Mouse (Mus musculus) gastrocnemius, adult 18-20 months (tissue): ENCODE results near the gene Nol12. TPM values are rescaled to one million over a fixed set of nuclear protein-coding genes. Genes with fewer than 3 reads are reported as not detected.

Experiments
- DNase-seq: peaks from one replicate; pipeline ENCODE4 v3.0.0; 2021; ENCODE audit warnings: low spot score
- microRNA-seq: library from miRNA; unstranded; fragments of <30 nt; microRNA quantifications from one replicate; pipeline ENCODE4 v1.2.0, GENCODE M21; 2021
- total RNA-seq, 2 experiments: library from RNA; stranded (reverse); gene quantifications; 2 replicates each; pipeline ENCODE4 v1.2.3; 2021

The Nol12 gene
- total RNA-seq, 2 experiments from 2014 or later: 26.4 to 29.1 TPM

GRCm38 (mm10) chr15:78990970-78991525 is 56.3 kb downstream of the Nol12 start:
- no peak for DNase-seq

- no peak for DNase-seq
Measured at GRCm38 (mm10) chr15:78992235-78992634, 57.5 kb downstream of the Nol12 start.

GRCm38 (mm10) chr15:78992925-78993324 is 58.2 kb downstream of the Nol12 start:
- DNase-seq: no peak

Small RNA genes within 50 kb of the gene (microRNA-seq; reads per million reads assigned to microRNA genes)
- not detected for gene Mir6955

Other genes with a start within 250 kb of the Nol12 start
- gene Elfn2, start 216.2 kb upstream of the Nol12 start, total RNA-seq: under 1 TPM; 0.02 to 0.05 TPM
- gene Mfng, start 161.5 kb upstream of the Nol12 start, total RNA-seq: 1 to 10 TPM; 1.8 to 3.6 TPM
- 1 to 10 TPM; 4.1 to 6.5 TPM for gene Card10, start 131.9 kb upstream of the Nol12 start, total RNA-seq
- gene Cdc42ep1, start 92.3 kb upstream of the Nol12 start, total RNA-seq: 1 to 10 TPM; 5.2 to 9.5 TPM
- gene Lgals2, start 79.4 kb upstream of the Nol12 start, total RNA-seq: not detected
- 10 to 100 TPM; 42.8 to 46.6 TPM for gene Gga1, start 57.7 kb upstream of the Nol12 start, total RNA-seq
- not detected for gene Gm49510, start 35.3 kb upstream of the Nol12 start, total RNA-seq
- gene Sh3bp1, start 35.2 kb upstream of the Nol12 start, total RNA-seq: 1 to 10 TPM; 1.0 to 1.9 TPM
- gene Pdxp, start 21.0 kb upstream of the Nol12 start, total RNA-seq: 1 to 10 TPM; 1.3 to 1.9 TPM
- 100 to 1,000 TPM; 229 to 364 TPM for gene Lgals1, start 8.2 kb upstream of the Nol12 start, total RNA-seq
- 10 to 100 TPM; 38.8 to 40.7 TPM for gene Triobp, start 12.8 kb downstream of the Nol12 start, total RNA-seq
- gene H1f0, start 93.5 kb downstream of the Nol12 start, total RNA-seq: 10 to 100 TPM; 74.4 to 86.9 TPM
- gene Galr3, start 107.0 kb downstream of the Nol12 start, total RNA-seq: not detected
- 1 to 10 TPM; 4.1 to 4.5 TPM for gene Ankrd54, start 128.0 kb downstream of the Nol12 start, total RNA-seq
- gene Eif3l, start 140.2 kb downstream of the Nol12 start, total RNA-seq: 10 to 100 TPM; 52.6 to 54.1 TPM
- gene Micall1, start 174.0 kb downstream of the Nol12 start, total RNA-seq: 10 to 100 TPM; 10.3 to 10.8 TPM
- gene Polr2f, start 206.1 kb downstream of the Nol12 start, total RNA-seq: 10 to 100 TPM; 69.3 to 76.8 TPM
- gene 1700088E04Rik, start 206.3 kb downstream of the Nol12 start, total RNA-seq: 1 to 10 TPM; 1.1 to 1.2 TPM
- gene Sox10, start 230.3 kb downstream of the Nol12 start, total RNA-seq: 1 to 10 TPM; 1.0 to 1.3 TPM